Mouse (Mus musculus): Measurements from ENCODE around the gene Fosb.
"Not testable (repeated sequence)": the region's sequence is repeated elsewhere in the genome, so short reads cannot be mapped to it uniquely, and the experiment has no call there.

Fosb gene

DNA sequence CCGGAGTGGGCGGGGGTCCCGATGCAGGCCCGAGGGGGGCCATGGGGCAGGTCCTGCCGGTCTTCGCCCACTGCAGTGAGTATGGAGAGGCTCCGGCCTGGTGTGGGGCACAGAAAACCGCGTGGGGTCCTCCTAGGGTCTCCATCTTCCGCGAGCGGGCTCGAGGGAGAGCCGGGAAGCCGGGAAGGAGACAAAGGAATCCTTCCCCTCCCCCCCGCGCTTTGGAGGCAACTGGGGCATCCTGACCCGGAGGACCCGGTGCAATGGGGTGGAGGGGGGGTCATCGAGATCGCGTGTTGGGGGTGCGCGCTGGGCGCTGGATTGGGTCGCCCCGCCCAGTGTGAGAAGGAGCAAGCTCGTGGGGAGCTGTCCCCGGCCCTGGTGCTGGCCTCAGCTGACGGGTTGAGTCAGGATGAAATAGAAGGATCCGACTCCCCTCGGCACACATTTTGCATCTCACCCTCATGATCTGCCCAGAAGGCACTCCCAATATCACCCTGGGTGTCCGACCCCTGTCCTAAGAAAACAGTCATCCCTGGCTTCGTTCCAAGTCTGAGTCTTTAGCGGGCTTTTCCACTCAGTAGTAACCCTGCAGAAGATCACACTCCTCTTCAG is 27.0 kb downstream of the Fosb start:
- no peak for DNase-seq (ENCODE audit: extremely low read depth, low read depth, low spot score)

DNA sequence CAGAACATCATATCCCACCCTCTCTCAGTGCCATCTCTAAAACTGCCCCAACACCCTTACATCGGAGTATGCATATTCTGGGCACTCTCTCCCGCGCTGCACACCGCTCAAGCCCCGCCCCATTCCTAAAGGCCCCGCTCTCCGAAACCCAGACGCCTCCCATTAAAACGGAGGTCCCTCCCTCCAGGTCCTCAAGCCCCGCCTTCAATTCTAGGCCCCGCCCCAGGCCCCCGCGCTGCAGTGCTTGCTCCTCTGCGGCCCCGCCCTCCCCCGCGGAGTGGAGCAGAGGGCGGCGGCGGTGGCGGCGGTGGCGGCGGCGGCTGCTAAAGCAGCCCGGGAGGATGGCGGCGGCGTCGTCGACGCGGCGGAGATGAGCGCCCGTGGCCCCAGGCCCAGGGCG is 27.5 kb downstream of the Fosb start, which contains the start of gene Rtn2:
Gene Rtn2 (plus strand): TSS at position 240 of the 400 bp plus-strand sequence.
- no peak for DNase-seq (ENCODE audit: extremely low read depth, low read depth, low spot score)

DNA sequence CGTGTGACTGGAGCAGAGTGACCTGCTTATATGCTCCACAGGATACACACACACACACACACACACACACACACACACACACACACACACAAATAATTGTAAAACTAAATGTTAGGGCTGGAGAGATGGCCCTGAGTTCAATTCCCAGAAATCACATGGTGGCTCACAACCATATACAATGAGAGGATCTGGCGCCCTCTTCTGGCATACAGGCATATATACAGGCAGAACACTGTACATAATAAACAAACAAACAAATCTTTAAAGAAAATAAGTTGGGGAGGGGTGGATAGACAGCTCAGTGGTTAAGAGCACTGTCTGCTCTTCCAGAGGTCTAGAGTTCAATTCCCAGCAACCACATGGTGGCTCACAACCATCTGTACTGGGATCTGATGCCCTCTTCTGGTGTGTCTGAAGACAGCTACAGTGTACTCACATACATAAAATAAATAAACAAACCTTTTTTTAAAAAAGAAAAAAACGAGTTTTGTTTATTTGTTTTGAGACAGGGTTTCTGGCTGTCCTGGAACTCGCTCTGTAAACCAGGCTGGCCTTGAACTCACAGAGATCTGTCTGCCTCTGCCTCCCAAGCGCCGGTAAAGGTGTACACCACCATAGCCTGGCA is 28.1 kb downstream of the Fosb start:
- not testable (repeated sequence) for DNase-seq (ENCODE audit: extremely low read depth, low read depth, low spot score)

DNA sequence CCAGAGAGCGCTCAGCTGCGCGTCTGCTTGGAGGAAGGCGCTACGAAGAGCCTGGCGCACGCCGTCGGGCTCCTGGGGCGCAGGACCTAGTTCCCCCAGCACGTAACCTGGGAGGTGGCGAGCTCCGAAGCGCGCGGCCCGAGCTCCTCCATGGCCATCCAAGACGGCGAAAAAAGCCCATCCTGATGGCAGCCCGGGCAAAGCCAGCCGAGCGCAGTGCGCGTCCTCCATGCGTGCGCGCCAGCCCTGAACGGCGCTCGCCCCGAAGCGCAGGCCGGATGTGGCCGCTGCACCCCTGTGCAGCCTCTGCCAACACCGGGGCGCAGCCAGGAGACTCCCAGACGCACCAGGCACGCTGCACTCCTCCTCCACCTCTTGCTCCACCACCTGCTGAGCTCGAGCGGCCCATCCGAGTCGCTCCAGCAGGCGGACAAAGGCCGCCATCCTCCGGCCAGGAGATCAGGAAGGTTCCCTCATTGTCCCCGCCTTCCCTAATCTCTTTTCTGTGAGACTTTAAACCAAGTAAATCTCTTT is 30.2 kb downstream of the Fosb start, which contains the start of gene Ppm1n:
Gene Ppm1n (minus strand): TSS at position 484 of the 534 bp plus-strand sequence.
- no peak for DNase-seq (ENCODE audit: extremely low read depth, low read depth, low spot score)

DNA sequence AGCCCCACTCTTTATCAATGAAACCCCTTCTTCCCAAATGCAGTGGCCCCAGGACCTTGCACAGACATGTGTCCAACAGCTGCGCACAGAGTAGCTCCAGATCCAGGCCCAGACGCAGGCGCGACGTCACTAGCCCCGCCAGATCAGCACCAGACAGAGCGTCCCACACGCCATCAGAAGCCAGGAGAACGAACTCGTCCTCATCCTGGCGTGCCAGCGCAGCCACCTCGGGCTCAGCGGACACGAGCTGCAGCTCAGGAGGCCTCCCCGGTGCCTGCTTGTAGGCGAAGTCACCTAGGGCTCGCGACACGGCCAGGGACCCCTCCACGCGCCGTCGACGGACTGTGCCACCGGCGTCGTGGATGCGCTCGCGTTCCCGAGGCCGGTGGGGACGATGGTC is 30.8 kb downstream of the Fosb start:
- no peak for DNase-seq (ENCODE audit: extremely low read depth, low read depth, low spot score)

DNA sequence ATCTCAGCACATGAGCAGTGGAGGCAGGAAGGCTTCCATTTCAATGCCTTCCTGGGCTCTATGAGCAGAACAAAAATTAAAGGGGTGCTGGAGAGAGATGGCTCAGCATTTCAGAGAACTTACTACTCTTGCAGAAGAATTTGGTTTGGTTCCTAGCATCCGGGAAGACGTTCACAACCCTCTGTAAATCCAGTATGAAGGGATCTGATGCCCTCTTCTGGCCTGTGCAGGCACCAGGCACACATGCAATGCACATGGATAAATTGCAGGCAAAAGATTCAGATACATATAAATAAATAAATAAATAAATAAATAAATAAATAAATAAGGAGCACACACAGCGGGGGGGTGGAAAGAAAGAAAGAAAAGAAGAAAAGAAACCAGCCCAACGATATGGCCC is 33.6 kb downstream of the Fosb start:
- no peak for DNase-seq (ENCODE audit: extremely low read depth, low read depth, low spot score)

DNA sequence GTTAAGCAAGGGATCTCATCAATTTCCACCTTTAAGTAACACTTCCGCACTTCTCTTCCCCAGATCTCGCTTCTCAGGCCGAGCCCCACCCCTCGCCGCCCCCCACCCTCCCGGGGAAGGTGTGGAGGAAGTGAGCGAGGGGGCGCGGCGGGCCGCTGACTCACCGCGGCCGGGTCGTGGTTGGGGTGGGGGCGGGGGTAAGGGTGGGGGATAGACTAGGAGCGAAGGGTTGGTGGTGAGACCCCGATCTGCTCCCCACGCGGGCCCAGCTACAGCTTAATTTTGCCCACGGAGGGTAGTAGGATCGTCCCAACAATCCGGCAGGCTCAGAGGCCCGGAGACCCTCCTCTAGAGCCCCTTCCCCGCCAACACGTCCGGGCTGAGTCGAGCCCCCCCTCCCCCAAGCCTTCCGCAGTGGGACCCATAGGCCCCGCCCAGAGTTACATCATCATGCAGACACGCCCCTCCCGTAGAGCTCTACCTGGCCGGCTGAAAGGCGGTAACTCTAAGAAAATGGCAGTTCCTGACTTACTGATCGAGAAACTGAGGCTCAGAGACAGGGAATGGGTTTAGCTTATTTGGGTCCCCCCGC is 37.6 kb downstream of the Fosb start:
- no peak for DNase-seq (ENCODE audit: extremely low read depth, low read depth, low spot score)

DNA sequence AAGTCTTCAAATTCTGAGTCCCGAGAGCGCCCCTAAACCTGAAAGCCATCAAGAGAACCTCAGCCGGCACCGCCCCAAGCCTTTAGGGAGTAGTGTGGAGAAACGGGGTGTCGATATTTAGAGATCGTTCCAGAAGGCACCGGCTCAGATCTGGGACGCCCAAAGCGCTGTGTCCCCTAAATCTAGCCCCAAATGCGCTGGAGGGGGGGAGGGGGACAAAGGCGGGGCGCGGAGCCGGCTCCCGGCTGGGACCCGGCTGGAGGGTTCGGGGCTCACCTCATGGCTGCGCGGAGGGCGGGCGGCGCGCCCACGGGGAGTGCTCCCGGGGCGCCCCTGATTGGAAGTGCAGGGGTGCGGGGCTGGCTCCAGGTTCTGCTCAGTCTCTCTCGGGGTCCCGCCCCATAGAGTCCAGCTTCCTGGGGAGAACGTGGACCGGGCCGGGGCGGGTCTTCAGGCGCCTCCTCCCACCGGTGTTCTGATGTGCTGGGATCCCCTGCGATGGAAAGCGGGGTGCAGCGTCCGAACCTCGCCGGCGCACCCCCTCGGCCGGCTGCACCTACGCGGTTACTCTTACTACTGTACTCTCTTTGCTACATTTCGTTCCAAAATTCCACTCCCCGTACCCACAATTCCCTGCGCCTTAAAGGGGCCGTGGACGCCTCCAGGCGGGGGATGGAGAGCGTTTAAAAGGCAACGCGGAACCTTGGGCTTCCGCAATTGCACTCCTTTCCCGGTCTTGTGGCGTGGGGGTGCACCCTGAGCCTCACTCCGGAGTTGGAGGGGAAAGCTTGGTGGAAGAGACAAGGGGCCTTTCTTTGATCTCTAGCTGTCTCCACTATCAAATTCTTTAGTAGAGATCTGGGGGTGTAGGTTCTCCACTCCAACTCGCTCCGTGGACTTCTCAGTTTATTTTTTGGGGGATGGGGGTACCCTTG is 38.3 kb downstream of the Fosb start, which contains the start of gene Vasp:
Gene Vasp (minus strand): TSS at position 580 of the 935 bp plus-strand sequence.
- DNase-seq (ENCODE audit: extremely low read depth, low read depth, low spot score) = no peak

DNA sequence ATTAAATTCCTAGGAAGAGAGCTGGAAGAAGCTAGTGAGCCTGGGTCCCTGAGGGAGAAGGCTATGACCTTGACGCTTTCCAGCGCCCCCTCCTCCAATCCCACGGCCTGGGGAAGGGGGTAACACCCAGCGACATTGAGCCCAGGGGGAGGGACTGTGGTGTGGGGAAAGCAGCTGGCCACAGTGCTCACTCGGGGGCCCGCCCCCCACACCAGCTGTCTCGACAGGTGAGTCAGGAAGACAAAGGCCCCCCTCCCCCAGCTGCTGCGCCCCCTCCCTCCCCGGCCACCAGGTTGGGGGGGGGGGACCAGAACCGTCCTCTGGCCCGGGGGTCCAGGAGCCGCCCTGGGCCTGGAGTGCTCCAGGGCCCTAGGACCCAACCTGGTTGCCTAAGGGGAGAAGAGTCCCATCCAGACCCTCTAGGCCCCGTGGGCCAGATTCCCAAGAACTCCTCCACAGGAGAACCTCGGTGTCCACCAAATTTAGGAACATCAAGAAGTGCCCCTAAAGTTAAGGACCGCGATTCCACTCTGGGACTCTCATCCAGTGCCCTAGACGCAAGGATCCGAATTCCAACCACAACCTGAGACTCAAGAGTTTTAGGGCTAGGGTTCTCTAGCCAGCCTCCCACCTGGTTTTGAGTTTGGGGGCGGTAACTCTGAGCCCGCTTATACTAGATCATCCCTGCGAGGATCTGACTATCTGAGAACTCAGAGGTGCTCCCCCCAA is 39.2 kb downstream of the Fosb start:
- no peak for DNase-seq (ENCODE audit: extremely low read depth, low read depth, low spot score)

DNA sequence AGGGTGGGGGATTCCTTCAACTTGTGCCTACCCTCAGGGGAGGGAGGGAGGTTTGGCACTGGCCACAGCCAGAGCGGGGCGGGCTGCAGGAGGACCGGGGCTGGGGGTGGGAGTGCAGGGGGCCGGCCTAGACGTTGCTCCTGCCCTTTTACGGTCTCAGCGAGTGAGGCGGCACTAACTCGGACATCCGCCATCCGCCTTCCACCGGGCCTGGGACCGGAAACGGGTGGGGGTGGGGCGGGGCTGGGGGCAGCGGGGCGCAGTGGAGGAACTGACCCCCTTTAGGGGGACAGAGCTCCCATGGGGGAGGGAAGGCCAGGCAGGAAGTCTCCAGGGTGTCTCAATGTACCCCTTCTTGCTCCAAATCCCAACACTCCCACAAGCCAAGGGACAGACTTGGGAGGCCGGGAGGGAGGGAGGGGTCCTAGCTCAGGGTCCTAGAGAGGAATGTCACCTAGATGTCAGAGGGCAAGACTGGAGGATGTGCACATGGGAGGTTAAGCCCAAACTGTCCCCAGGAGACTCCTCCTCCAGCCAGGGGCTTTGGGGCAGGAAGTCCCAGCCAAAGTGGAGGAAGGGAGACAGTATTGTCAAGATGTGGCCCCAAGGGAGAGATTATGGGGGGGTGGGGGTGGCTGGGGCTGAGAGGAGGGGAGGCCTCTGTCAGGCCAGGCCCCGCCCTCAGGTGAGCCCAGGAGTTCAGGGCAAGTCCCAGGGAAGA is 40.0 kb downstream of the Fosb start:
- DNase-seq (ENCODE audit: extremely low read depth, low read depth, low spot score) = no peak

DNA sequence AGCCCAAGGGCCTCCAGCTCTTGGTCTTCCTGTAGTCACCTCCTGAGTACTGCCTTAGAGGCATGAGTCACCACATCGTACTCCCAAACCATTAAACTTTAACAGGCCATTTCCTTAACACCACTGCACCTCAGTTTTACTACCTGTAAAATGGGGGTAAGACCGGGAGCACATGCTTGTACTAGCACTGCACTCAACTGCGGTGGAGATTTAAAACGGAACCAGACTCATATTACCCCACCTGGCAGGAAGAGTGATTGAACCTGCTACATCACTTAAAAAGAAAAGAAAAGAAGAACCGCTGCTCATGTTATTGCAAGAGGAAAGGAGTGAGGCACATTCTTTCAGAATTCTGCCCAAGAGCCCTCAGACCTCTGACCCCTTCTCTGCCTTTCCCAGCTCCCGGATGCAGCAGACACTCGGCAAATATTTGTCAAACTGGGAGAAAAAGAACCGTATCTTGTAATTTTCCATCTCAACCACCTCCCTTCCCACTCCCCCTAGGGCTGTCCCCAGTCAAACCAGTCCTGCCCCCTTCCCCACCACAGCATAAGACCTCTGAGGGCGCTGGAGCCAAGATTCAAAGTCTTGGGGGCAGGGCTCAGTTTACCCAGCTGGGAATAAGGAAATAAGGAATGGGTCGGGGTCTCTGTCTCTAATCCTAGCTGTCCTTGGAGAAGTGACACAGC is 40.7 kb downstream of the Fosb start:
- DNase-seq (ENCODE audit: extremely low read depth, low read depth, low spot score) = no peak

DNA sequence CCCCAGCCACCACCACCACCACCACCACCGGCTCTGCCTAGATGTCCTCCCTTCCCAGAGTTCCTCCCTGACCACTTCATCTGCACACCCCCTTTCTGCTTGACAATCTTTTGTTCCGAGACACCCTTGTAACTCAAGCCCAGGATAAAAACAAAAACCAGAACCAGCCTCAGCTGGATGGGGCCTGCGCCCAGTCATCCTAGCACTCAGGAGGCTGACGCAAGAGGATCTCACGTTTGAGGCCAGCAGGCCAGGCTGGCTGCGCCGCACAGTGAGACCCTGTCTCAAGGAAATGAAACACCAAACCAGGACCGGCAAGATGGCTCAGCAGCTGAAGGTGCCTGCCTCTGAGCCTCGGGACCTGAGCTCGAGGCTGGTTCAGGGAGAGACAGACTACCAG is 42.8 kb downstream of the Fosb start:
- no peak for DNase-seq (ENCODE audit: extremely low read depth, low read depth, low spot score)

DNA sequence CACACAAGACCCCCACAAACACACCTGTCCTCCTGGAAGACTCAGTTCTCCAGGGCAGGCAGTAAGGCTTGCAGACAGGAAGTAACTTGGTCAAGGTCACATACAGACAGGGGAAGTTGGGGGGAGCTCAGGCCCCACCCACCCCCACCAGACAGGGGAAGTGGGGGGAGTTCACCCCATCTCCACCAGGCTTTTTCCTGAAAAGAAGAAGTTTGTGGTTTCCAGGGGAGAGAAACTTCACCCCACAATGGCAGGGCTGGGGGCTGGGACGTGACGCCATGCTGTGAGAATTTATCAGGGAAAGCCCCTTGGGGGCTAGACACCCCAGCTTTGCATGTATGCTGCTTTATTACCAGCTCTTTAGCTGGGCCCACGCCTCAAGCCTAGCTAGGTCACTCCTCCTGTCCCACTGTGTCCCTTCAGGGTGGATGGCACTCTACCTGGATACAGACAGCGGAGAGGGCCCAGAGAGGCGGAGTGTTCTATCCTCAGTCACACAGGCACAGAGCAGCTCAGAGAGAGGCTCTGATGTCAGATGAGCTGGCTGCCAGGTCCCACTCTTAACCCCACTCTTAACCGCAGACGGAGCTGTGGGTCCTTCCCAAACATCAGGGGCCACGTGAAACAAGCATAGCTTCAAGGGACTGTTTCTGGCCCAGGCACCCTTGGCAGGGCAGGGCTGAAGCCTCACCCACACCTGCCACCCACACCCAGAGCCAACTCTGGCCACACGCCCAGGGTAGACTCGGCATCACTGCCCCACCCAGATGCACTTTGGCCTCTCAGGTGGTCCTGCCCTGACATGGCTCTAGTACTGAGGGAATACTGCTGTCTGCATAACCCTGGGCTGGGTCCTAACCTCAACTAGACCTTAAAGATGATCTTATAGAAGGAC is 43.7 kb downstream of the Fosb start:
- no peak for DNase-seq (ENCODE audit: extremely low read depth, low read depth, low spot score)

DNA sequence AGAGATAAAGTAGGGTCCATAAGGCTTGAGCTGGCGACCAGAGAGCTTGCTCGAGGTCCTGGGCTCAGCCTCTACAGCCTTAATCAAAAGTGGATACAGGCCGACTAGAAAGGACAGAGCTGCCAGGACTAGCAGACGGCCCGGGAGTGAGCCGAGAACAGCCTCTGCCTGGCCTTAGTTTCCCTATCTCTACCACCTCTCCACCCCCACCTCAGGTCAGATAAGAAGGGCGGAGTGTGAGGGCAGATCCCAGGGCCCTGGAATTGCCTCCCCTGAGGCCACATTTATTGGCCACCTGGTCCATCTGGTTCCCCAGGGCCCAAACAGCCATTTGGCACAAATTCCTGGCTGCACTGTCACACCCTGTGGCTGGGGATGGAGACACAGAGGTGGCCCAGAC is 44.7 kb downstream of the Fosb start:
- no peak for DNase-seq (ENCODE audit: extremely low read depth, low read depth, low spot score)

DNA sequence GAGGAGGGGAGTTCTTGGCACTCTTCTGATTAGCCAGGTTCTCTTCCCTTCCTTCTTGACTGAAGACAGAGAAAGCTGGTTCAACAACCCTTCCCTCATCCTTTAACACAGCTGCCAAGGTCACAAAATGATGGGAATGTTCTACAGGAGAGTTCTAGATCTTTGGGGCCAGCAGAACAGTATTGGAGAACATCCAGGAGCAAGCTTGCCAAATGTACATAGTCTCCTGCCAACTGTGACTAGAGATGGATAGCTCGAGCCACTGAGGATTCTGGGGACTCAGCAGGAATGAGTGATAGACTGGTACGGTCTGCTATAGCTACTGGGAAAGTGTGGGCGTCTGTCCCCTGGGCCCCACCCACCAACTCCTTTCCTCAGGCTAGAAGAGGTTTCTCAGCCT is 51.5 kb downstream of the Fosb start:
- DNase-seq (ENCODE audit: extremely low read depth, low read depth, low spot score) = no peak

DNA sequence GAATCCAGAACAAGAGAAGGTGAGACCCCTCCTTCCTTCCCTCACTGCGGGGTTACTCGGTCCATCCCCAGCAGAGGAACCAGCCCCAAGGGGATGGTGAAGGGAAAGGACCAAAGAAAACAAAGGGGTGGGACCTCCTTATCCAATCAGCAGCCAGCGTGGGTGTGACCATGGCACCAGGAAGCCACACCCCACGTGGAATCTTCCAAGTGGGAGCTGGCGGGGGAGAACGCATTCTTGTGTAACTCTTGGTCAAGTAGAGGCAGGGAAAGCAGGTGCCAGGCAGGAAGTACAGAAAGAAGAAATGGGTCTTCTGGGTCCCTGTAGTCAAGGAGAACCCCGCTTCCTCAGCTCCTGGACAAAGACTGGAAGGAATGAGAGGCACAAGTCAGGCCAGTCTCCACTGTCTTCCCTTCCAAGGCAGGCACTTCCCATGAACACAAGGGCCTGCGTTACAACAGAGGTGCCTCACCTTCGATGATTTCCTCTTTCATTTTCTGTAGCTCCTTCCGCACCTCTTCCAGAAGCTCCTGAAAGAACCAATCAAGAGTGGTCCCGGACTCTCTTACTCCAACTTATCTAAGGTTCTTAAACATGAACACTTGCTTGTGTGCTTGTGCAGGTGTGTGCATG is 52.3 kb downstream of the Fosb start:
- DNase-seq (ENCODE audit: extremely low read depth, low read depth, low spot score) = no peak

DNA sequence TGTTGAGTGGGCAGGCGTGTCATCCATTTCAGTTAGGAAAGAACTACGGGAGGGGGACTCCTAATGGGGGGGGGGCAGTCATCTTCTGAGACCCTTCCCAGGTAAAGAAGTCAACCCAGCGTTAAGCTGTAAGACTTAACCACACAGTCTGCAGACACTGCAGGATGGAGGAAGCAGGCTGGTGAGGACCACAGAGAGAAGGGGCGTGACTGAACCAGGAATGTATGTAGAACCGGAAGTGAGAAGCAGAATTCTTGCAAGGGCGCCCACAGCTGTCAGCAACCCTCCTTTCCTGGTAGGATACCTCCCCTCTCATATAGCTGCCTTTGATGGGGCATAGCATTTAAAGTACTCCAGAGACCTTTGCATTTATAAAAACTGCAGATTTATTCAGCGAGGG is 53.3 kb downstream of the Fosb start:
- no peak for DNase-seq (ENCODE audit: extremely low read depth, low read depth, low spot score)

DNA sequence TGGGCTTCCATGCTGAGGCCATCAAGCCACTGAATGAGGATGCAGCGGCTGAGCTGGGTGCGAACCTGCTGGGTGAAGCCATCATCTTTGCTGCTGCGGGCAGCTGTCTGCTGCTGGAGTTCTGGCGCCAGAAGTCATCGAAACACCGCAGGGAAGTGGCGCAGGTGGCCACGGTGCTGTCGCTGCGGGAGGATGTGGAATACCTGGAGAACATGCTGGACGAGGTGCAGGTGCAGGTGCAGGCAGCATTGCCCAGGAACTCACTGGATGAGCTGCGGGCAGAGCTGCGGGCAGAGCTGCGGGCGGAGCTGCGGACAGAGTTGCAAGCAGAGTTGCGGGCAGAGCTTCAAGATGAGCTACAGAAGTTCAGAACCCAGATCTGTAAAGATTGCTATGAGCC is 54.5 kb downstream of the Fosb start:
- DNase-seq (ENCODE audit: extremely low read depth, low read depth, low spot score) = no peak
